Mouse (Mus musculus) T-helper 2 cell (primary cell): ENCODE results near the gene Prr15.

ENCODE experiments used
- in situ Hi-C: fragments of 300-600 bp; cut with MboI, MseI; formaldehyde crosslinking; loops from one replicate; pipeline ENCODE4 v1.15.1; 2025; ENCODE audit warnings: high pct_unique_total_duplicates

Gene Prr15

DNA sequence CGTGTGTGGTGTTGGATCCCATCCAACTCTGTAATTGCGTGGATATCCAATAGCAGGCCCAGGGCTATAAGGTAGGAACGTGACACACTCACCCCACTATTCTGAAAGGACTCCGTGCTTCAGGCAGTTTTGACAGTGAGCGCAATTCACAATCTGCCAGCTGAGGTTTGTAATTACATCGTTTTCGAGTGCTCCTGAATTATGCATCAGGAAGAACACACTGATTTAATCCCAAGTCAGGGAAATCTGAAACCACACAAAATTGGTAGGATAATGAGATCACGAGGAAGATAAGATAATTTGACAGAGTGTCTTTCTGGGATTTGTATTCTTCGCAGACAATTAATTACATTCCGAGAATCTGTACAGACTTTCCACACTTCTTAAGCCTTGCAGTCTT, 6.1 kb downstream of the Prr15 start:
- in situ Hi-C loops: no loop called here

DNA sequence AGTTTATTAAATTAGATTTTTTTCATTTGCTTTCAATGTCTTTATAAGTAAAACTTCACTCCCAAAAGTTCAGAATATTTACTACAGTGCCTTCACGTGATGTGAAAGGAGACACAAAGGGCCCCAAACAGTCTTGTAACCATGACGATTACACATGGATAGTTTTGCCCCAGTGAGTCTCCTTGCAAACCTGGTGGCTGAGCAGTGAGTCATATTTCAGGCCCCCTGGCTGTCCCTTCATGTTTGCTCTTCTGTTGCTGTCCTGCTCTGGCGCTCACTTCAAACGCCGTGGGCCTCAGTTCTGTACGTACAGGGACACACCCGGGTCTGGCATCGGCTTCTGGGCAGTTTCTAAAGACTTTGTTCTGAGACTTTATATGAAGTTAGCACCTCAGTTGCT, 6.6 kb downstream of the Prr15 start:
- in situ Hi-C loops: no loop called here

DNA sequence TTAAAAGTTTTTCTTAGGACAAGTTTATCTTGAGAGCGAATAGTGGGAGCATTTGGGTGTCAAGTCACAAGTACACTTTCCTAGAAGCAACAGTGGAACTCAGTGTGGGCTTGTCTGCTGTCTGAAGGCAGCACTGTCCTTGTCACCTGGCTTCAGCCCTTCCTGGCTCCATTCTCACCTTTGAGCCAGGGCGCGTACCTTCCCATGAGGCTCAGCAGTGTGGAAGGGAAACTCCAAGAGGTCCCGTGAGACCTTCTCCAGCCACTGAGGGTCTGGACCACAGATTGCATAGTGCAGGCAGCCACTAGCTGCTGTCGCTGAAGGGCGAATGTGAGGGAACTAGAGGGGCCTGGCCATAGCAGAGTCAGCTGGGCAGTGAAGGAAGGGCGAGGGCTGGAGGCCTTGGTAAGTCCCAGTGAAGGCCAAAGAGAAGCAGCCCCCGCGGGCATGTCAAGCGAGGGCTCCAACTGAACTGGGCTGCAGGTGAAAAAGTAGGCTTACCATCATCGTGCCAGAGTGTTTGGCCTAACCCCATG, 7.5 kb downstream of the Prr15 start:
- in situ Hi-C loops: no loop called here

DNA sequence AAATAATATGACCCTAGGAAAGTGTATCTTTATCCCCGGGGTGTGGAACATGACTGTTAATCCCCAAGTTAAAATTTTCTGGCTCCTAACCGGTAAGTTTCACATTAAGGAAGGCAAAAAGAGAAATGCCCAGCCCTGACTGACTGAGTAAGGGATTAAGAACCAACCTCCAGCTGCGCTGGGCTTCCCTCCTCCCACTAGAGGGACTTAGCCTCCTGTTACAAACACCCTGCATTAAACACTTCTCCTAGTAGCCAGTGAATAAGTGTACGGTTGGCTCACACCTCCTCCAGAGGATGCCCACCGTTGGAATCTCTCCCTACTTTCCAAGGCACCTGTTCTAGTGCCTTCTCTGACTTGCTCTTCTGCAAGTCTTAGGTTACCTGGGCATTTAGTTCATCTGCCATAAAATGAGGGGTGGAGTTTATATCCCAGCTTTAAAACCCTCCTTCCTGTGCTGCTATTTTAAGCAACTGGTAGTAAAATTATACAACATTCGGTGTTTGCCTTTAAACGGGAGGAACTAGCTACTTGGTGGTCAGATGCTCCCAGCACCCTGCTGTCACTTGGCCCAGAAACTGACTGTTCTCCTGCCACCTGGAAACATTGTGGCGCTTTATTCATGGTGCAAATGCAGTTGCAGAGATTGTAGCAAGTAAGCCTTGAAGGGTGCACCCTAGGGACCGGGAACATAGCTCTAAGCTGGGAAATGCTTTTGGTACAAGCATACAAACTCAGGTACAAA, 8.2 kb downstream of the Prr15 start:
- in situ Hi-C loops: no loop called here

DNA sequence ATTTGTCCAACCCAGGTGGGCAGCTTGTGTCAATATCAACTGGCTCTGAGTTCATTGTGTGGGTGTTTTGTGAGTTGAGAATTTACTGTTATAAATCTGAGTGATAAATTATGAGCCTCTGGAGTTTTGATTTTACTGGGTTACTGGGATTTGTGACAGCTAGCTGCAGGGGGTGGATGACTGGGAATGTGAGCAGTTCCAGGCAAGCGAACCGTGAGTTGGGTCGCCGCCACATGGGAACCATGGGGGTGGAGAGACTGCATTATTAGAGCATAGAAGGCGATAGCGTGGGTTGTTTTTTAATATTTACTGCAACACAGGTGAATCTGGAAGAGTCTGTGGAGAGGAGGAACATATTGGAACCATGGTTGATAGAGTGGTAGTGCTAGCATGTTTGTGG, 11.7 kb downstream of the Prr15 start:
- in situ Hi-C loops: no loop called here

DNA sequence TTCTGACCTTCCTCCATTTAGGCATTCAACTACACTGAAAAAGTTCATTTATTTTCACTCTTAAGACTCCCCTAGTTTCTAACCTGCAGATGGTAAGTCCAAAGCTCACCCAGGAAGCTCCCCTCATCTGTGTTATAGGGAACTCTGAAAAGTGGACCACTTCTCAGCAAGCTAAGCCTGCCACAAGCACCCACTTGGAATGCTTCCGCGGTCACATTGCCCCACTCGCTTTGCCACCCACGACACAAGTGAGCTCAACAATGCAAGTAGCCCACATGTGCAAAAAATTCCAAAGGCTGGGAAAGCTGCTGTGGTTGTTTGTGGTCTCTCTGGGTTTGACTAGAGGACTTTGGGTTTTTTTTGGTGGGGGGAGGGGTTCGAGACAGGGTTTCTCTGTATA, 15.5 kb downstream of the Prr15 start:
- in situ Hi-C loops: no loop called here

DNA sequence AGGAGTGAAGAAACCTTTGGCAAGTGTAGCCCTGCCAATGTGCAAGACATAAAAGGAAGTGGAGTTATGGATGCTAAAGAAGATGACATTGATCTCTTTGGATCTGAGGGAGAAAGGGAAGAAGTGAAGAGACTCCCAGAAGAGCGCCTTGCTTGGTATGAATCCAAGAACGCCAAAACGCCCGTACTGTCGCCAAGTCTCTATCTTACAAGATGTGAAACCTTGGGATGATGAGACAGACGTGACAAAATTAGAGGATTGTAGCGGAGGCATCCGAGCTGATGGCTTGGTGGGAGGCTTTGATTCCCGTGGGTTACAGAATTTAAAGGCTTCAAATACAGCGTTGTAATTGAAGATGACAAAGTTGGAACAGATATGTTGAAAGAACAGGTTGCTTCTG, 16.6 kb downstream of the Prr15 start:
- in situ Hi-C loops: no loop called here

DNA sequence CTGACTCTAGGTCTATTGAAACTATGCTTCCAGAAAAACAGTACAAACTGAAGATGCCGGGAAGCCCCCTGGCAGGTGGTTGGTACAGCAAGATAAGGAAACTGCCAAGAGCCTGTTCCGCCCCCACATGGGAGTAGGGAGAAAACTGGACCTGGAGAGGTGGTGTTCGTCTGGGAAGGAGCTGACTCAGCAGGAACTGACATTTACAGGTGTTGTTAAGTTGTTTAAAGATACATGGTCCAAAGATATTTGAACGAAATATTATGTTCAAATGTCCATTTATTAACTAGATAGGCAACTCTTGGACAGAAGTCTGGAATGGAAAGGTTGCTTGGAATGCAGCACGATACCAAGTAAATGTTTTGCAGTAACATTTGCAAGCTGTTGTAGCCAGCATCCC, 26.2 kb downstream of the Prr15 start:
- in situ Hi-C loops: no loop called here

DNA sequence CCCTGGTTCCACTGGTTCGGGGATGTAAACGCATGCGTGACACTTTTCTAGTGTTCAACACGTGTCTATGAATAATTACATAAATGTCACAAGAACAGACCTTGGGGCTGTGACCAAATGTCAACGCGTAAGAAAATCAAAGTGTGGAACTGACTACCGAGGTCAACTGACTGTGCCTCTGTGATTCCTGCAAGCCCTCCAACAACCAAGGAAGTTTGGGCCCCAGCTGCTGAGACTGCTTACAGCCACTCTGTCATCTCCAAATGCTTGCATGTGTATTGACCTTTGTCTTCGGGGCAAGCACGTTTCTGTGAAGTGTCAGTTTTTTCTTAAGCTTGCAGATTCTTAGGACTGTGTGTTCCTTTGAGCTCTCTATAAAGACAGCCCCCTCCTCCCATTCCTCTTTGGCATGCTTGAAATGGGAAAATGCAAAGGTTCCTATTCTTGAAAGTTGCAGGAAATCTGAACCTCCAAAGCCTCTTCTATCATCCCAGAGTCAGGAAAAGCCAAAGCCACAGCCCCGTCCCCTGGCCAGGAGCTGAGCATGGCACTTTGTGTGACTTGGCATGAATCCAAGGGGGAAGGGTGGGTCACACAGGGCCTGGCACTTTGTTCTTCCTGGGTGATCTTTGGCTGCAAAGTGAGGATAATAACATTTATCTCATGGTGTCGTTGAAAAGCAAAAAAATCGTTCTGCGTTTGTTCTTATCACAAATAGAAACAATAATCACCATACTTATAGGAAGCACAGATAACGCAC, 27.5 kb downstream of the Prr15 start:
- in situ Hi-C loops: no loop called here

DNA sequence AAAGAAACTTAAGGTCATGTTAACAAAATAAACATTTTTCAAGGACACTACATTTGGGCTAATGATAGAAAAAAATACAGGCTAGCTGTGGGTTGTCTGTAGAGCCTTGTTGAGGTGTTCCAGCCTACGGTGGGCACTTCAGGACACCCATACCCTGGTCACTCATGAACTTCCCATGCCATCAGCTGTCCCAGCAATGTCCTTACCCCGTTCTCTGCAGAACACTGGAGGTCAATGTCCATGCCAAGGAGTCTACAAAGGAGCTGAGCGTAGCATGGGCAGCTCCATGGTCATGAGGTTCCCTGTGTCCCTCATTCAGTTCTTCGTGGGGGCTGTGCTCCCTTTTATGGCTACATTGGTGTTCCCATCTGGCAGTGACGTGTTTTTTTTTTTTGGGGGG, 28.1 kb downstream of the Prr15 start:
- in situ Hi-C loops: no loop called here

DNA sequence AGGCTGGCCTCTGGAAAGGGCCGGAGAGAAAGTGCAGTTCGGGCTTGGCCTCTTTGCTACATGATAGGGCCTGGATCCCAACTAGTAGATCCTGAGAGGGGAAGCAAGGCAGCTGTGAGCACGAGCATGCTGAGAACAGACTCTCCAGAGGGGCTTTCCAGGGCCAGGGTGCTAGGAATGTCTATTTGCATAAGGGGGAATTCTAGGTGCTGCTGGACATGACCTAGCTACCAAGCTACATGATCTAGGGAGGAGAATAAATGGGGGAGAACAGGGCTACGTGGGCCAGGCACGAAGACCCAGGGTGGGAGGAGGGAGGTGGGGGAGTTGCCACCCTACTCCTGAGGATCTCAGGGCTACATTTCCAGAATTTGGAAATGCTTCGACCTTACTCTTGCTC, 30.0 kb downstream of the Prr15 start:
- in situ Hi-C loops: no loop called here

DNA sequence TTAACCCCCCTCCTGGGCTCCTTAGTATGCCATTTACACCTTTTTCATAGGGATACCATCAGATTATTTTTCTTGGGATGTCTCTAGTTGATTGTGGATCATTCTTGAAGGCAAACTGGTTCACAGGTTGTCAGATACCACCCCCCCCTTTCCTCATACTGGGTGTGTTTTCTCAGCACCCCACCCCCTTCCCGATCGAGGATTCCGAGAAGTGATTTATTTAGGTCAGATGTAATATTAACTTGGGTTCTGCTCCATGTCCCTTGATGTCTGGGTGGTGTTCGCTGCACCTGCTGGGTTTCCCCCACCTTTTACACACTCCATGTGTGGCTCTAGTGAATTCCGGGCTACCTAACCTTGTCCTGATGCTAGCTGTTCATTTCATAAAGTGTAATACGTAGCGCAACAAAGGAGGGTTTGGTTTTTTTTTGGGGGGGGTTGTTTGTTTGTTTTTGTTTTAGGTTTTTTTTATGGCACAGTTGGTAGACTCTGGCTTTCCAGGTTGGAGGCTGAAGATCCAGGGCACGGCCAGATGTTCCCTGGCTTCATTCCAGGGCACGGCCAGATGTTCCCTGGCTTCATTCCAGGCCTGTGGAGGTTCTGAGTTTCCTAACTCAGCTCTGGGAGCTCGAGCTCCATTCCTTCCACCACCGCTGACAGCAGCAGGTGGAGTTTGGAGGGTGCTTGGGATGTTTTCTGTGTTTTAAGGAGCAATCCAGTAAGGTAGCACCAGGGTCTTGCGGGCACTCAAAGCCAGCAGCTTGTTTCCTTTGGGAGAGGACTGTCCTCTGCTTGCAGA, 37.1 kb downstream of the Prr15 start:
- in situ Hi-C loops: no loop called here

DNA sequence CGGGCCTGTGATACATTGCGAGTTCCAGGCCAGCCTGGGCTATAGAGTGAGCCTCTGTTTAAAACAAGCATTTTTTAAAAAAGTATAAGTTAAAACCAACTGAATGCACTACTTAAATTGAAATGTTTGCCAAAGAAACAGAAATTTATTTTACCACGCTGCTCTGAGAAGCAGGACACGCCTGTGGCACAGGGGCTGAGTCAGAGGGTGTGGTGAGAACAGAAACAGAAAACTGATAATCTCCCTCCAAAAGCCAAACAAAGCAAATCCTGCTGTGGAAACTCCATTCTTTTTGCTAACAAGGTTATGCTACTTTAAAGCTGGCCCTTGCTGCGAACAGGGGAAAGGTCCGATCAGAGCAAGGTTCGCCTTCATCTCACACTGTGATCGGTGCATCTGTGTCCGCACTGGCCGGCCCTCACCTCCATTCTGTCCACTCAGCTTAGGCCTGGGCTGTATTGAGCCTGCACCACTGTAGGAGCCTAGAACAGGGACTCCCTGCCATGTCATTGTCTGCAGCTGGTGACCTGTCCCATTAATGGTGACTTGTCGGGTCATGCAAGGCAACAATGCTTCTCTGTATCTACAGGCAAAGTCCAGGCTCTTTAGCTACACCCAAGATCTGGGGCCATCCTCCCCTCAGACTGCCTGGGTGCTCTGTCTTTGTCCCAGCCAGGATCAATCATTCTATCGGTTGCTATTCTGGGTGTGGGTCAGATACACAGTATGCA, 38.9 kb downstream of the Prr15 start:
- in situ Hi-C loops: no loop called here

DNA sequence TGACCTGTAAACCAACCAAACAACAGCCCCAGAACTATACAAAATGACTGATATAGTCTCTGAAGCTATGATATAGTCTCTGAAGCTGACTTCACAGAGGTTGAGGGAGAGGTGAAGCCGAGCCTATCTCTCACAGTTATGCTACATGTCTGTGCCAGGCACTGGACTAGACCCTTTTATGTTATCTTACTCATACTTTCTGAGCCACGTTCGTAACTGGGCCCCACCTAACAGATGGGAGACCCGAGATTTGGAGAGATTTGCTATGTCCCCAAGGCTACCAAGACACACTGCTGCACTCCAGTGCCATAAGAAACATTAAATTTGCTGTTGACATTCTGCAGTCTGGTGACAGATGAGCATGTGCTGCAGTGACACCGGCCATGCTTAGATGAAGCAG, 41.0 kb downstream of the Prr15 start:
- in situ Hi-C loops: no loop called here

DNA sequence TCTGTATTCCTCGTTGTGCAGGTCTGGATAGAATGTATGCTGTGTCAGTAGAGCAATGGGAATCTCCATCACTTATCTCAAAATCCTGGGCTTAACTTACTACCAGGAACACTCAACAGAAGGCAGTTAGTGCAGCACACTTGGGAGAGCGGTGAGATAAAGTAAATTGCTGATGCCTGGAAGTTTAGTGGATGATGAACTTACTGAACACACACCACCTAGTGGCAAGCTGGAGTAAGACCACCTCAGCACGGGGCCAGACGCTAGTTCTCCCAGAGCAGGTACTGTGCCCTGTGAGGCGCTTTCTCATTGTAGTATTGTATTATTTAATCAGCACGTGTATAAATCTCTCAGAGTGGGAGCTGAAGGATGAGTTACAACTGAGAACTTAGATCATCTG, 42.4 kb downstream of the Prr15 start:
- in situ Hi-C loops: no loop called here

DNA sequence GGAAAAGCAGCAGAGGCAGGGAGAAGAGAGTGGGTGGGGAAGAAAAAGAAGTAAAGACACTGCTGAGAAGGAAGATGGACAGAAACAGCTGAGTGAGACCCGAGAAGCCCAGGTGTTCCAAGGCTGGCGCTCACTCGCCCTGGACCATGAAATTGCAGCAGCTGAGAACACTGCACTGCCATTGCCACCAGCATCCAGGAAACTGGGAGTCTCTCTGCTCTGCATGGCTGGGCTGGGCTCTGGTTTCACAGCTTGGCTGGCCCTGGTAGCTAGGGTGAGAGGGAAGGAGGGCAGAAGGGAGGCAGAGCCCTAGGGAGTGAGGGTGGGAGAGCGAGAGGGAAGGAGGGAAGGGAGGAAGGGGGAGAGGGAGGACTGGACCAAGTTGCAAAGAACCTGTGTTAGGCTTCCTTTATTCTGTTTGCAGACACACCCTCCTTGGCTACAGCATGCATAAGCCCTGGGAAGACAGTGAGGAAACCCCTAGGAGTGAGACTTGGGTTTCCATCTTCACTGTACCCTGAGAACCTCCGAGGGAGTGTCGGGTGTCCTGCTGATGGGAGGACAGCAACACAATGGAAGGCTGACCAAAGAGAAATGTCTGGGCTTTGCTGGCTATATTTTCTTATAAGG, 44.4 kb downstream of the Prr15 start:
- in situ Hi-C loops: no loop called here

DNA sequence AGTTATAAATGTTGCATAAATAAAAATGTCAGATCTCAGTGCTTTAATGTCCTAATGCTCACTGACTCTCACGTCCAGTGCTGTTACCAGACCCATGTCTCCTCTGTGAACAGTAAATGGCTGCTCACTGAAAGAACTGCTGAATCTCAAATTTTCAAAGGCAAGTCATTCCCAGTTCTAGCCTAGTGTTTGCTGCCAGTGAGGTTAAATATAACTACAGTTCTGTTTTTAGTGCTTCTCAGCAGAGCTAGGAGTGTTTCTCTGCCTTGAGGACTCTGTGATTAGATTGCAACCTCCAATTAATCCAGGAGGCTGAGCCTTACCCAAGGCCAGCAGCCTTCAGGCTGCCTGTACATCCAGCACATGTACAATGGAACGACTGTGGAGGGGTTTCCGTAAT, 46.2 kb downstream of the Prr15 start:
- in situ Hi-C loops: no loop called here

DNA sequence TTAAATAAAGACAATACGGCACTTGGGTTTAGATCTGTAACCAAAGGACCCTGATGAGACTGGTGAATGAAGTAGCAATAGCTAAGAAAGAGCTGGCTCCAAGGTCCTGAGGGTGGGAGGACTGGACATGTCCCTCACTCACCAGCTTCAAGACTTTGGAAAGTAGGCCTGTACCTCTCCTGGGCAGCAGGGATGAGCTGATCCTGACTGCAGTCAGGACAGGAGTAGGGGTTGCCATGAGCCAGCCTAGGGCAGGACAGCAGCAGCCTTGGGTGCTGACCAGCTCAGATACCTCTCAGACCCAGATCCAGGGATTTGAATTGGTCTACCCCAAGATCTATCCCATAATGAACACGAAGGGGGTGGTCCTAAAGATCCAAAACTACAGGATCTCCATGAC, 53.7 kb downstream of the Prr15 start:
- in situ Hi-C loops: no loop called here
